Mouse (Mus musculus): ENCODE data around the gene Mgat3.

DNA sequence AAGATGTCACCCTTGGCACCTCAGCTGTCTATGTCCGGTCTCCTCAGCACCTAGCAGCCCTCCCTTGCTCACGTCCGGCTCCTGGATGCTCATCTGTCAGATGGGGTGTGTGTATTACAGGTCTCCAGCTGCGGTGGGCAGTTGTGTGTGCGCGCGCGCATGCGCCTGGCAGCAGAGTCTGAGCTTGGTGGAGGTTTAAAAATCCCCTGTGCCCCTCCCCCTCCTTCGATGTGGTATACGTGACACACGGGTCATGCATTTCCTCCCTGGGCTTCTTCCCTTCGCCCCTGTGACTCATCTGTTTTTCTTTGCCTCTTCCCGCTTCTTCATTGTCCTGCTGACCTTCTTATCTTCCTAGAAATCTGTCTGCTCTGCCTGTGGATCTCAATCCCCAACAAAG lies 45.7 kb downstream of the Mgat3 start:
- TF ChIP-seq CTCF (IDR thresholded peaks at IDR 0.05; ENCODE audit: control insufficient read depth, insufficient read depth, insufficient read length) (no peak), MYOG (IDR thresholded peaks at IDR 0.05; ENCODE audit: control insufficient read depth, extremely low read depth, insufficient read length) (no peak)
